Mouse (Mus musculus) bone marrow, adult 2 months (tissue): ENCODE measurements around the gene Dnaja4.

Experiments
- CTCF ChIP-seq: fragments of 200-500 bp; IDR thresholded peaks from 2 replicates; pipeline ENCODE4 v1.5.1; 2011; ENCODE audit warnings: low read length, control low read depth; ENCODE audit not compliant: control insufficient read depth, insufficient read depth
- POLR2A ChIP-seq: fragments of 200-500 bp; IDR thresholded peaks from 2 replicates; pipeline ENCODE4 v1.6.1; 2011; ENCODE audit warnings: low read depth, mild to moderate bottlenecking, control low read depth, low read length, borderline replicate concordance; ENCODE audit not compliant: control insufficient read depth

DNA sequence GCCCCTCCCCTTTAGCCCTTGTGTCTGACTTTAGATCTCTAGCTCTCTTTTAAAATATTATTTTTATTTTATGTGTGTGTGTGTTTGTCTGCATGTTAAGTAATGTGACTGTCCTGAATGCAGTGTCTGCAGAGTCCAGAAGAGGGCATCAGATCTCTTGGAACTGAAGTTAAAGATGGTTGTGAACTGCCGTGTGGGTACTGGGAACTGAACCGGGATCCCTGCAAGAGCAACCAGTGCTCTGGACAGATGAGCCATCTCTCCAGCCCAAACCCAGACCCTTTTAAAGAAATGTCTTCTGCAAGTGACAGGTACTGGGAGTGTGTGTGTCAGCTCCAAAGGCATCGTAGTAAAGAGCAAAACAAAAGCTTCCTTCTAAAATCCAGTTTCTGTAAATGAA, 32.6 kb upstream of the Dnaja4 start:
- TF ChIP-seq CTCF (no peak), POLR2A (no peak)
